Mouse (Mus musculus) midbrain, embryonic 12.5 days (tissue): ENCODE measurements at regions not wholly inside any gene's neighbourhood (a gene's known extent, or its start where the extent isn't known, plus 50 kb on each side); places are given as distances from the start of the nearest gene placed in this dataset.

Experiments
- ATAC-seq: fragments of 200-750 bp; cut with Nextera tagmentation; 2 replicates; pipeline ENCODE4 v1.8.0; 2017; ENCODE audit warnings: low read depth, moderate TSS enrichment, moderate library complexity; ENCODE audit not compliant: low FRiP score
- H3K27ac ChIP-seq: fragments of 300-500 bp; sonication (generic); replicated peaks from 2 replicates; pipeline ENCODE4 v1.5.1; 2016; ENCODE audit warnings: mild to moderate bottlenecking
- H3K27me3 ChIP-seq: fragments of 300-500 bp; sonication (generic); 2 replicates; pipeline ENCODE4 v1.6.1; 2016; ENCODE audit warnings: mild to moderate bottlenecking
- H3K36me3 ChIP-seq: fragments of 300-500 bp; sonication (generic); 2 replicates; pipeline ENCODE4 v1.6.1; 2016
- H3K4me1 ChIP-seq: fragments of 300-500 bp; sonication (generic); 2 replicates; pipeline ENCODE4 v1.6.1; 2016
- H3K4me2 ChIP-seq: fragments of 300-500 bp; sonication (generic); replicated peaks from 2 replicates; pipeline ENCODE4 v1.6.1; 2016; ENCODE audit warnings: mild to moderate bottlenecking, moderate library complexity
- H3K4me3 ChIP-seq: fragments of 300-500 bp; sonication (generic); 2 replicates; pipeline ENCODE4 v1.5.1; 2016; ENCODE audit warnings: mild to moderate bottlenecking
- H3K9ac ChIP-seq: fragments of 300-500 bp; sonication (generic); replicated peaks from 2 replicates; pipeline ENCODE4 v1.6.1; 2016; ENCODE audit warnings: mild to moderate bottlenecking, moderate library complexity
- H3K9me3 ChIP-seq: fragments of 300-500 bp; sonication (generic); 2 replicates; pipeline ENCODE4 v1.6.1; 2016; ENCODE audit warnings: mild to moderate bottlenecking
- WGBS: fragments of 180-500 bp; shearing (Covaris S2); methylation state at CpG from one replicate; pipeline ENCODE4 v1.1.7; 2016; 5-methylcytosine and 5-hydroxymethylcytosine counted together

DNA sequence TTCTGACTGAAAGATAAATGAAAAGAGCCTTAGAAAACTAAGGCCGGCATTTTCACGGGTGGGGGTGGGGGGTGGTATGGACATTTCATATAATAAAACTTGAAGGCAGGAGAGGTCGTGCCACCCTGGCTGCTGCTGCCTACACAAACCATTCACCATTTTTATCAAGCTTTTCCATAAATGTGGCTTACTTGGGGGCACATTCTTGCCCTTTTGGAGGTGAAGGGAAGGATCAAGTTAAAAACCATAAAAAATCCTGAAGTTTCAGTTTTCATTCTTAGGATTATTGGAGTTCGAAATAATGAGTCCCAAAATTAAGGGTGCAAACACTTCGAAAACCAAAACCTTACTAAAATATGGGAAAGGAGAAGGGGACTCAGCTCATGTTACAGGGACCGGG lies 95.1 kb upstream of the Hmga2 start:
- no peak overlapping the region for H3K9ac ChIP-seq
- H3K4me2 ChIP-seq, result no peak overlapping the region
- H3K4me3 ChIP-seq, result no peak overlapping the region
- peaks cover 3% of the 10 kb centered on the region; the same call in 1 of the 2 replicates for H3K4me1 ChIP-seq
- no peaks in the 10 kb centered on the region for H3K36me3 ChIP-seq
- H3K9me3 ChIP-seq, result no peaks in the 10 kb centered on the region
- 38% methylated on average over 6 of the region's 6 CpGs for WGBS
- 0 out of 2 replicates have a peak, but pooled peaks cover 6% of the 10 kb centered on the region for H3K27me3 ChIP-seq
- no peak for ATAC-seq
- H3K27ac ChIP-seq, result no peak overlapping the region

- Histone ChIP-seq H3K4me3 (no peak overlapping the region), H3K36me3 (no peaks in the 10 kb centered on the region), H3K4me1 (peaks cover 8% of the 10 kb centered on the region; the same call in 1 of the 2 replicates), H3K27ac (no peak overlapping the region), H3K9ac (no peak overlapping the region), H3K27me3 (peaks cover 12% of the 10 kb centered on the region), H3K9me3 (no peaks in the 10 kb centered on the region), H3K4me2 (no peak overlapping the region)
- no peak for ATAC-seq
- WGBS, result 95% methylated on average over 4 of the region's 4 CpGs
Measured at GRCm38 (mm10) chr10:120565992-120566391, 89.7 kb upstream of the Hmga2 start.

- H3K4me1 ChIP-seq, result peaks cover 8% of the 10 kb centered on the region; the same call in 1 of the 2 replicates
- WGBS, result 14% methylated on average over 14 of the region's 14 CpGs
- H3K27me3 ChIP-seq, result peaks cover 12% of the 10 kb centered on the region
- H3K36me3 ChIP-seq, result no peaks in the 10 kb centered on the region
- H3K4me3 ChIP-seq, result no peak overlapping the region
- ATAC-seq, result 0 out of 2 replicates have a peak, but pooled peaks have one; percentile 4
- H3K27ac ChIP-seq, result no peak overlapping the region
- no peak overlapping the region for H3K9ac ChIP-seq
- H3K9me3 ChIP-seq, result 0 out of 2 replicates have a peak, but pooled peaks cover 3% of the 10 kb centered on the region
- H3K4me2 ChIP-seq, result peak overlapping the region; percentile 39
Measured at GRCm38 (mm10) chr10:120564859-120565258, 88.6 kb upstream of the Hmga2 start.

- no peak overlapping the region for H3K4me2 ChIP-seq
- no peaks in the 10 kb centered on the region for H3K36me3 ChIP-seq
- ATAC-seq, result no peak
- no peak overlapping the region for H3K27ac ChIP-seq
- H3K4me3 ChIP-seq, result no peak overlapping the region
- H3K9me3 ChIP-seq, result 0 out of 2 replicates have a peak, but pooled peaks cover 3% of the 10 kb centered on the region
- 52% methylated on average over 10 of the region's 10 CpGs for WGBS
- no peak overlapping the region for H3K9ac ChIP-seq
- H3K27me3 ChIP-seq, result peaks cover 12% of the 10 kb centered on the region
- H3K4me1 ChIP-seq, result peaks cover 8% of the 10 kb centered on the region; the same call in 1 of the 2 replicates
Measured at GRCm38 (mm10) chr10:120563926-120564325, 87.7 kb upstream of the Hmga2 start.

DNA sequence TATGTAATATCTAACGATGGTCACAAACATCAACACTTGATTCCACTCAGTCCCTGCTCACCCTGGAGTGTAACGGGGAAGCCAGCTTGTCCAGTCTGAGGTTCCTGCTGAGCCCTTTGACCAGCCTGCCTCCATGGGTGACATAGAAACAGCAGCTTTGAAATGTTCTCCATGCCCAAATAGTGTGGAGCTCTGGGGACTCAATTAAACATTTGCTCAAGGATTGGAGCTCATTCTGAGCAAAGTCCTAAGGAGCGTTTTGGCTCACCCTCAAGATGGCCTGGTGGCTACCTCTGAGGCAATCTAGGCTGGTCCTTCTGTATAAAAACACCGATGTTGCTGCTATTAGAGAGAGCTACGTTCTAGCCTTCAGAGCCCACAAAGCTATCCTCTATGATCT lies 85.6 kb upstream of the Hmga2 start:
- Histone ChIP-seq H3K27ac (no peak overlapping the region), H3K36me3 (no peaks in the 10 kb centered on the region), H3K4me3 (no peak overlapping the region), H3K9me3 (0 out of 2 replicates have a peak, but pooled peaks cover 3% of the 10 kb centered on the region), H3K27me3 (peaks cover 24% of the 10 kb centered on the region), H3K9ac (no peak overlapping the region), H3K4me2 (no peak overlapping the region), H3K4me1 (peaks cover 8% of the 10 kb centered on the region; the same call in 1 of the 2 replicates)
- ATAC-seq, result no peak
- 91% methylated on average over 5 of the region's 5 CpGs for WGBS

DNA sequence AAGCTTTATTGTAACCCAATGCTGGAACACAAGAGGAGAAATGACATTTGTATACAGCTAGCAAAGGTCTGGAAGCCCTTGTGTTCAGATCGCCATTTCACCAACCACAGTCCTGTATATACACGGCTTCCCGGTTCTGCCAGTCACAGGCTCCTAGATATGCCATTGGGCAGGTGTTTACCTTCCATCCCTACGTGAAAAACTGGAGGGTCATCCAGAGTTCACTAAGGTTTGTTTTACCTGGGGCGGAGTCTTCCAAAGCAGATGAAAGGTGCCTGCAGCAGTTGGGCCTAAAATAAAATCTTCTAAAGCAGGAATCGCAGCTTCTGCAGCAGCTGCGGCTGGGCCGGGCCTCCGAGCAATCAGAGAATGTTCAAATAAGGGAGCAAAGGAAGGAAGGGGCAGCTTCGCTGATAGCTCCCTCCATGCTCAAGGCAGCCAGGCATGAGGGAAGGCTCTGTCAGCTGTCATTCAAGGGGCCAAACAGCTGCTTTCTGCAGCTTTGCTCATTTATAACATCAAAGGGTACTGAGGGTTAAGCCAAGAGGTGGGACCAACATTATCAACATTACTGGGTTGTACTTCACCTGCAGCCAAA lies 81.7 kb upstream of the Hmga2 start:
- no peak overlapping the region for H3K4me2 ChIP-seq
- peaks cover 45% of the 10 kb centered on the region for H3K27me3 ChIP-seq
- no peak for ATAC-seq
- no peak overlapping the region for H3K4me3 ChIP-seq
- peaks cover 4% of the 10 kb centered on the region; the same call in 1 of the 2 replicates for H3K4me1 ChIP-seq
- no peaks in the 10 kb centered on the region for H3K36me3 ChIP-seq
- H3K9ac ChIP-seq, result no peak overlapping the region
- WGBS, result 81% methylated on average over 10 of the region's 10 CpGs
- 0 out of 2 replicates have a peak, but pooled peaks cover 3% of the 10 kb centered on the region for H3K9me3 ChIP-seq
- H3K27ac ChIP-seq, result no peak overlapping the region

- H3K4me2 ChIP-seq, result no peak overlapping the region
- WGBS, result 92% methylated on average over 9 of the region's 9 CpGs
- no peaks in the 10 kb centered on the region for H3K36me3 ChIP-seq
- peaks cover 17% of the 10 kb centered on the region; the same call in 1 of the 2 replicates for H3K4me1 ChIP-seq
- ATAC-seq, result no peak
- no peak overlapping the region for H3K4me3 ChIP-seq
- H3K9me3 ChIP-seq, result 0 out of 2 replicates have a peak, but pooled peaks cover 3% of the 10 kb centered on the region
- H3K27me3 ChIP-seq, result peaks cover 58% of the 10 kb centered on the region
- no peak overlapping the region for H3K9ac ChIP-seq
- no peak overlapping the region for H3K27ac ChIP-seq
Measured at GRCm38 (mm10) chr10:120556116-120556515, 79.8 kb upstream of the Hmga2 start.

- Histone ChIP-seq H3K9me3 (no peaks in the 10 kb centered on the region), H3K4me1 (peaks cover 17% of the 10 kb centered on the region; the same call in 1 of the 2 replicates), H3K4me2 (peak overlapping the region; percentile 96), H3K4me3 (peak overlapping the region; percentile 54), H3K36me3 (no peaks in the 10 kb centered on the region), H3K27ac (no peak overlapping the region), H3K9ac (peak overlapping the region; percentile 66), H3K27me3 (peaks cover 70% of the 10 kb centered on the region)
- ATAC-seq, result peak; percentile 70
- WGBS, result 0% methylated on average over 16 of the region's 16 CpGs
Measured at GRCm38 (mm10) chr10:120553097-120553453, 76.8 kb upstream of the Hmga2 start.

DNA sequence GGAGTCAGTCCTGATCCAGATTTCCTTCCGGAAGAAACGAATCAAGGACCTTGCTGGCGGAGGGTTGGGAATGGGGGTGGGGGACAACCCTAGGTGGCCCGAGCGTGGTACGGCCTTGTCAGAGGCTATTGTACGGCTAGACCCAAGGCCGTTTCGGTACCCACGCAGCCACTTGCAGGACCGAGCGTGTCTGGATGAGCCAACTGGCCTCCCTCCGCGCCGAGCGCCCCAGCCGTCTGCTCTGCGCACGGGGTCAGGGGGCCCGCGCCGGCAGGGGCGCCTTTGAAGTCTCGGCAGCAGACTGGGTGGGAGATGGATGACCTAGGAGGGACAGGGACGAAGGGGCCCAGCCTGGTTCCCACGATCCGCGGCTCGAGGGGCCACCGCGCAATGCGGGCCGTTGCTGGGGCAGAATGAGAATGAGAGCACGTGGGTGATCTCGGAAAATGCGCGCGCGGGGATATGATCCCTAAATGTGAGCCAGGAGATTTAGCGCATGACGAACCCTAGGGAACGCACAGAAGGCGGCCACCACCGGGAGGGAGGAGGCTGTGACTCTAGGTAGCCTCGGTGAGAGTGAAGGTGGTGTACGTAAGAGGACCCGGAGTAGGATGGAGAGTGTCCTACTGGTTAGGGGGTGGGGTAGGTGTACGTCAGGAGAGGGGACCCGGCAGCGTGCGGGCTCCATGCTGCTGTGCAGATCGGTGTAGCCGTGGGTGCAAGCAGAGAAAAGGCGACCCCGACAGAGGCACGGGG lies 76.2 kb upstream of the Hmga2 start:
- Histone ChIP-seq H3K4me1 (peaks cover 17% of the 10 kb centered on the region; the same call in 1 of the 2 replicates), H3K4me3 (peak overlapping the region; percentile 54), H3K27ac (no peak overlapping the region), H3K36me3 (no peaks in the 10 kb centered on the region), H3K9me3 (no peaks in the 10 kb centered on the region), H3K4me2 (peak overlapping the region; percentile 96), H3K27me3 (peaks cover 69% of the 10 kb centered on the region), H3K9ac (peak overlapping the region; percentile 66)
- ATAC-seq, result peak; percentile 89
- under 1% methylated on average over 56 of the region's 56 CpGs for WGBS

DNA sequence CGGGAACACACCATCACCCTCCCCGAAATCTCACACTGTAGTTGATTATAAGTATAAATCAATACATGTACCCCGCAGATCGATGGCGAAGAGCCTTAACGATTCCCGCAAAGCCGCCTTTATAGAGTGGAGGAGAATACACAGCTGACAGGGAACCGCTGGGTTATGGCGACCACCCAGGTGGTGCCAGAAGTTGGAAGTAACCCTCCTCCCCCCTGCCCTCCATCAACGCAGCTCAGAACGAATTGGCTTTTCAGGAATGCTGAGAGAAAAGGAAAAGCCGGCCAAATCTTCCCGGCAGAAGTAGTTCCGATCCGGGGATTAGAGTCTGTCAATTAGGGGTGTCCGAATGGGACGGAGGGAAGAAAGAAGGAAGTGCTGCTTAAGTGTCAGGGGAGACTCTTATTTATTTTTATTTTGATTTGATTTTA lies 75.6 kb upstream of the Hmga2 start:
- WGBS, result under 1% methylated on average over 18 of the region's 18 CpGs
- Histone ChIP-seq H3K27me3 (peaks cover 70% of the 10 kb centered on the region), H3K27ac (no peak overlapping the region), H3K9ac (peak overlapping the region; percentile 66; the same call in 1 of the 2 replicates), H3K4me2 (peak overlapping the region; percentile 96), H3K36me3 (no peaks in the 10 kb centered on the region), H3K4me1 (peaks cover 17% of the 10 kb centered on the region; the same call in 1 of the 2 replicates), H3K9me3 (no peaks in the 10 kb centered on the region), H3K4me3 (peak overlapping the region; percentile 54)
- peak; percentile 75 for ATAC-seq

DNA sequence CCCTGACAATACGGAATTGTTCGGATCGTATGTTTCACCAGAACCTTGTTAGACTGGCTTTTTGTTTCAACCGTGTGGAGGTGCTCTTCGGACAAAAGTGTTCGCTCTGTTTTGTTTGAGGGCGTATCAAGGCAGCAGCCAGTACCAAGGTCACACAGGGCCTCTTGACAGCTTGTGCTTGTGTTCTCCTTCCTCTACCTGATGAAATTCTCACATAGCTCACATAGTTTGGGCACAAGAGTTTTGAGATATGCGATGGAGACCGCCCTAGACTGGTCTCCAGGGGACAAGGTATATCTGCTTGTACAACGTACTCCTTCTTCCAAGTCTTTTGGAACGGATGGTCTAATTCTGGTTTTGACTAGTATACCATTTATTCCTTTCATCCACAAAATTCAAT lies 70.9 kb upstream of the Hmga2 start:
- H3K4me1 ChIP-seq, result peaks cover 5% of the 10 kb centered on the region; the same call in 1 of the 2 replicates
- H3K27ac ChIP-seq, result no peak overlapping the region
- H3K36me3 ChIP-seq, result no peaks in the 10 kb centered on the region
- H3K9ac ChIP-seq, result no peak overlapping the region
- H3K27me3 ChIP-seq, result peaks cover 47% of the 10 kb centered on the region
- no peak overlapping the region for H3K4me3 ChIP-seq
- no peak overlapping the region for H3K4me2 ChIP-seq
- 91% methylated on average over 11 of the region's 11 CpGs for WGBS
- no peak for ATAC-seq
- H3K9me3 ChIP-seq, result no peaks in the 10 kb centered on the region

GRCm38 (mm10) chr10:120541618-120542017 lies 65.3 kb upstream of the Hmga2 start:
- no peak overlapping the region for H3K4me2 ChIP-seq
- H3K27me3 ChIP-seq, result peaks cover 15% of the 10 kb centered on the region; the same call in 1 of the 2 replicates
- no peak for ATAC-seq
- no peak overlapping the region for H3K9ac ChIP-seq
- no peak overlapping the region for H3K27ac ChIP-seq
- H3K4me1 ChIP-seq, result no peaks in the 10 kb centered on the region
- H3K4me3 ChIP-seq, result no peak overlapping the region
- H3K9me3 ChIP-seq, result no peaks in the 10 kb centered on the region
- 87% methylated on average over 7 of the region's 7 CpGs for whole genome bisulfite sequencing
- H3K36me3 ChIP-seq, result no peaks in the 10 kb centered on the region
